Mouse (Mus musculus): Measurements from ENCODE around the gene Gucy1b2. TPM values are rescaled to one million over a fixed set of nuclear protein-coding genes. Genes with fewer than 3 reads are reported as not detected.
A peak's percentile ranks its signal among the peaks of the same experiment; 100 is the strongest.

The Gucy1b2 gene
- polyA plus RNA-seq, 1 experiment from 2014 or later: 0.21 TPM

DNA sequence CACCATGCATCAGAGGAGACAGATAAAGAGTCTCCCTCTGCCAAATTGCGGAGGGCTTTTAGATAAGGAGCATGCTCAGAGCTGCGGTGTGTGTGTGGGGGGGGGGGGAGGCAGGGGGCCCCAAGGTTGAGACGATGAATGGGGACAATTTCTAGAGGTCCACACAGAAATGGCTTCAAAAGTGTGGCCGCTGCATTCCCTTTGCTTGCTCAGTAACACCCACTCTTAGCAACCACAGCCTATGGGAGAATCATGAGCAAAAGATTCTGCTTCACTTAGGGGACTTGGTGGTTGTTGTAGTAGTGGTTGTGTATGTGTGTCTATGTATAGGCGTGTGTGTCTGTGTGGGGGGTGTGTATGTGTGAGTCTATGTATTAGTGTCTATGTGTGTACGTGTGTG lies 75.5 kb downstream of the Gucy1b2 start:
- H3K27ac ChIP-seq: no peak overlapping the region
- no peak for DNase-seq (ENCODE audit: low spot score)
- no peaks in the 10 kb centered on the region for H3K4me1 ChIP-seq
- no peaks in the 10 kb centered on the region for H3K27me3 ChIP-seq (ENCODE audit: low read depth, poor library complexity, severe bottlenecking)
- 83% methylated on average over 6 of the region's 6 CpGs for WGBS
- peaks cover 13% of the 10 kb centered on the region for H3K36me3 ChIP-seq
- no peak overlapping the region for H3K4me3 ChIP-seq
- no peaks in the 10 kb centered on the region for H3K9me3 ChIP-seq (replicated peaks)

DNA sequence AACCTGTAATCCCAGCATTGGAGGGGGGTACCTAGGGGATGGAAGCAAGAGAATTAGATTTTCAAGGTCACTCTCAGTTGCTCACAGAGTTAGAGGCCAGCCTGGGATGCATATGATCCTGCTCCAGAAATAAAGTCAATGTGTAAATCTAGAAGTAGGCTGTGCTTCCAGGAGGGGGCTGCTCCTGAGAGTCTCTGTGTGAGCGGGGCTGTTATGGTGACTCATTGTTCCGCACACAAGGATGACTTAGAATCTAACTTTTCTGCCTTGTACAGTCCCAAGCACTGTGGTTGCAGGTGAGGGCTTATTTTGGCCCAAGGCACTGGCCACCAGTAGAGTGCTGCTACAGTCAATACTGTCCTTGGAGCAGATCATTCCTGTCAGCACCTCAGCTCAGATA lies 76.7 kb downstream of the Gucy1b2 start:
- H3K9me3 ChIP-seq (replicated peaks): no peaks in the 10 kb centered on the region
- H3K4me1 ChIP-seq: no peaks in the 10 kb centered on the region
- H3K27me3 ChIP-seq (ENCODE audit: low read depth, poor library complexity, severe bottlenecking): no peaks in the 10 kb centered on the region
- peaks cover 14% of the 10 kb centered on the region for H3K36me3 ChIP-seq
- no peak overlapping the region for H3K27ac ChIP-seq
- DNase-seq (ENCODE audit: low spot score): no peak
- H3K4me3 ChIP-seq: no peak overlapping the region
- WGBS: 93% methylated on average over 2 of the region's 2 CpGs

DNA sequence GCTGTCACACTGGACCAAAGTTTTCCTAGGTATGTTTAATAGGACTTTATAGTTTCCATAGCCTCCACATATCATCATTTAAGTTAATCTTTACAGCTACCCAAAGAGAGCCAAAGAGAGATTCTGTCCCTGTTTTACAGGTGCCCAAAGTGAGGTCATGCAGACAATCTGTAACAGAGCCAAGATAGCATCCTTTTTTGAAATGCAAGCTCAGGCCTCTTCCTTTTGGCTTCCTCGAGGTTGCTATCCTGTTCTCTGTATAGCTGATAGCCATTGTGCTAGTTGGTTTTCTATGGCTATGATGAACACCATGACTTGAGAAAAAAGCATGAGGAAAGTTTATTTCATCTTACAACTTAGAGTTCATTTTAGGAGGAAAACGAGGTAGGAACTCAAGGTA lies 80.0 kb downstream of the Gucy1b2 start:
- no peak for DNase-seq (ENCODE audit: low spot score)
- no peak overlapping the region for H3K27ac ChIP-seq
- no peak overlapping the region for H3K4me3 ChIP-seq
- H3K36me3 ChIP-seq: peaks cover 20% of the 10 kb centered on the region
- no peaks in the 10 kb centered on the region for H3K9me3 ChIP-seq (replicated peaks)
- no peaks in the 10 kb centered on the region for H3K4me1 ChIP-seq
- 84% methylated on average over 2 of the region's 2 CpGs for WGBS
- no peaks in the 10 kb centered on the region for H3K27me3 ChIP-seq (ENCODE audit: low read depth, poor library complexity, severe bottlenecking)

DNA sequence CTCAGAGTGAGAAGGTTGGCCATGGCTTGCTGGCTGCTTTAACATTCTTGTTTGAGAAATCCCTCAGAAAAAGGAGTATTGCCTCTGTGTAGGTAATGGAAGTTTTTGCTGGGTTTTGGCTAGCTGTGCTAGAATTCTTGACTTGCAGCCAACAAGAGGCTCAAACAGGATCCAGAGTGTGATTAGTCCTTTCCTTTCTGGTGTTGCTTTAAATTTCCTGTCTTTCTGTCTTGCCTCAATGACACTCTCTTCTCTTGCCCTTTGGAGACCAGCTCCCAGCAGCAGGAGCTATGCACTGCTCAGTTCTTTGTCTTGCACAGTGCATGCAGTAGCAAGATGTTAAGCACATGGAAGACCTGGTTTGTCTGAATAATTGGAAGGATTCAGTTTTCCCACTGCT lies 80.4 kb downstream of the Gucy1b2 start:
- H3K36me3 ChIP-seq: peaks cover 20% of the 10 kb centered on the region
- no peaks in the 10 kb centered on the region for H3K27me3 ChIP-seq (ENCODE audit: low read depth, poor library complexity, severe bottlenecking)
- no peaks in the 10 kb centered on the region for H3K9me3 ChIP-seq (replicated peaks)
- H3K4me1 ChIP-seq: no peaks in the 10 kb centered on the region
- no peak overlapping the region for H3K27ac ChIP-seq
- no peak overlapping the region for H3K4me3 ChIP-seq
- no peak for DNase-seq (ENCODE audit: low spot score)

DNA sequence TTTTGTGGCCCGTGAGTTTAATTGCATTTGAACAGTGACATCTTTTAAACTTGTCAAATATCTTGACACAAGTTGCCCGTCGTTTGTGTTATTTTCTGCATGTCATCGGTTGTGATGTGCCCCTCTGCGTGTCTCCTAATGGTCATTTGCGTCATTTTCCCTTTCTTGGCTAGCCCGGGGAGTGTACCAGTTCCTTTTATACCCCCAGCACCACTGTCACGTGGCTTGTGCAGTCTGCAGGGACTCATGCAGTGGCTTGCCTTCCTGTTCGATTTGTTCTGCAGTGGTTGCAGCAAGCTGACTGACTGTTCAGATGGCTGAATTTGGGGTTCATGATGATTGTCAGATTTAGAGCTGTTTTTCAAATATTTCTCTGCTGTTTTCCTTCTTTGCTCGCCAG lies 82.1 kb downstream of the Gucy1b2 start:
- no peaks in the 10 kb centered on the region for H3K4me1 ChIP-seq
- WGBS: 83% methylated on average over 10 of the region's 10 CpGs
- no peaks in the 10 kb centered on the region for H3K9me3 ChIP-seq (replicated peaks)
- no peak overlapping the region for H3K27ac ChIP-seq
- no peak for DNase-seq (ENCODE audit: low spot score)
- peaks cover 33% of the 10 kb centered on the region for H3K36me3 ChIP-seq
- no peaks in the 10 kb centered on the region for H3K27me3 ChIP-seq (ENCODE audit: low read depth, poor library complexity, severe bottlenecking)
- no peak overlapping the region for H3K4me3 ChIP-seq

DNA sequence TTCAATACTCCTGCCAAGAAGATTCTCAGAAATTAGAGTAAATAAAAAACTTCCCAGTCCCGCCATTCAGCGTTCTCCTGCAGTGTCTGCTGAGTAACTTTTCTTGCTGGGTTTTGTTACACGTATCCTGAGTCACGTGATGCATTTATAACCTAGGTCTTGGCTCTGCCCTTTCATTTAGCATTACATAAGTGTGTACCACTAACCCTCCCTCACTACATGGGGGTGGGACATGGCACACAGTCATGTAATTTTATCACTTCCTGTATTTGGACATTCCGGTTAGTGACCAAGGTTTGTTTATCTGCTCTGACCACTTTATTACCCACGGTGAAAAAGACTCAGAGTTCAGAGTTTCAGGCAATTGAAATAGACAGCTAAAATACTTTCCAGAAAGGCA lies 85.3 kb downstream of the Gucy1b2 start:
- DNase-seq (ENCODE audit: low spot score): no peak

DNA sequence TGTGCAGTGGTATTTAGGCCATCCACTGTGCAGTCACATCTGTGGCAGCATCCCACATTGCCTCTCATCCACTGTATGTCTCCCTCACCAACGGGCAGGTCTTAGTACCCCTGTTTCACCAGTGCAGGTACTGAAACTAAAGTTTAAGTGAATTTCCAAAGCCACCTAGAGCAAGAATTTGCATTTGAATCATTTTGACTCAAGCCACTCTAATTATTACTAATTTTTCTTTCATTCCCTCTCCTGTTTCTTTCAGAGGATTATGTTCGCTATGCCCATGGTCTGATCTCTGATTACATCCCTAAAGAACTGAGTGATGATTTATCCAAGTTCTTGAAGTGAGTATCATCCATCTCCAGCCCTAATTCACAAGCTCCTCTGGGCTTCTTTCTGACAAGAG lies 92.3 kb downstream of the Gucy1b2 start:
- H3K4me3 ChIP-seq: no peak overlapping the region
- H3K27me3 ChIP-seq (ENCODE audit: low read depth, poor library complexity, severe bottlenecking): no peaks in the 10 kb centered on the region
- H3K27ac ChIP-seq: no peak overlapping the region
- 96% methylated on average over 2 of the region's 2 CpGs for WGBS
- no peaks in the 10 kb centered on the region for H3K9me3 ChIP-seq (replicated peaks)
- H3K4me1 ChIP-seq: peaks cover 11% of the 10 kb centered on the region; the same call in 1 of the 2 replicates
- H3K36me3 ChIP-seq: peaks cover 67% of the 10 kb centered on the region
- DNase-seq (ENCODE audit: low spot score): no peak

More for the DNA sequence above, 85.3 kb downstream of the Gucy1b2 start:
- Histone ChIP-seq H3K9me3 (replicated peaks) (no peaks in the 10 kb centered on the region), H3K36me3 (peaks cover 47% of the 10 kb centered on the region), H3K27ac (no peak overlapping the region), H3K4me3 (no peak overlapping the region), H3K27me3 (ENCODE audit: low read depth, poor library complexity, severe bottlenecking) (no peaks in the 10 kb centered on the region), H3K4me1 (no peaks in the 10 kb centered on the region)
- 71% methylated on average over 6 of the region's 6 CpGs for WGBS

DNA sequence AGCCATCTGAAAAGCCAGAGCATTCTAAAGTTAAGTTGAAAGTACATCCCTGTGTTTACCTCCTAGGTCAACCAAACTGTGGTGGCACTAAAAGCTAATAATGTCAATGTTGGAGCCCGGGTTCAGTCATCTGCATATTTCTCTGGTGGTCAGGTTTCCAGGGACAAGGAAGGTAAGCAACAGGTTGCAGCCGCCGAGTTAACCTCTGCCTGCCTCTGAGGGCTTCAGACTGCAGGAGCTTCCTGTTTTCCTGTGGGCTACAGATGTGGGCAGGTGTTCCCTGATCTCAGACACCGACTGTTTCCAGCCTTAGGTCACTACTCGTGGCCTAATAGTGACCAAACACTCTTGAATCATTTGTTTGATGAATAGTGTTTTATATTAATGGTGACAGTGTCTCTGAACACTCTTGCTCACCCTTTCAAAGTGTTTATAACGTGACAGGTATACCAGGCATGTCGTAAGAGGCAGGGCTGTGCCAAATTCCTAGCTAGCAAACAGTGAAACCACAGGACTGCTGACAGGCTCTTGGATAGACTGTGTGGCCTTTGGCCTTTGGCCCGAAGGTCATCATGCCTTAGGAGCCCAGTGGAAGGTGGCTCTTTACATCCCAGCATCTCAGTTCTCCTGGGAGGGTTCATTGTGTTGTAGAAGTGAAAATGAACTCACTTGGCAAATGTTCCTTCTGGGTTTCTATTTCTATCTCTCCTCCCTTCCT lies 94.7 kb downstream of the Gucy1b2 start:
- 53% methylated on average over 8 of the region's 8 CpGs for WGBS
- Histone ChIP-seq H3K27ac (no peak overlapping the region), H3K36me3 (peaks cover 51% of the 10 kb centered on the region), H3K4me1 (peaks cover 11% of the 10 kb centered on the region; the same call in 1 of the 2 replicates), H3K4me3 (no peak overlapping the region), H3K27me3 (ENCODE audit: low read depth, poor library complexity, severe bottlenecking) (no peaks in the 10 kb centered on the region), H3K9me3 (replicated peaks) (no peaks in the 10 kb centered on the region)
- peak; percentile 46 for DNase-seq (ENCODE audit: low spot score)

DNA sequence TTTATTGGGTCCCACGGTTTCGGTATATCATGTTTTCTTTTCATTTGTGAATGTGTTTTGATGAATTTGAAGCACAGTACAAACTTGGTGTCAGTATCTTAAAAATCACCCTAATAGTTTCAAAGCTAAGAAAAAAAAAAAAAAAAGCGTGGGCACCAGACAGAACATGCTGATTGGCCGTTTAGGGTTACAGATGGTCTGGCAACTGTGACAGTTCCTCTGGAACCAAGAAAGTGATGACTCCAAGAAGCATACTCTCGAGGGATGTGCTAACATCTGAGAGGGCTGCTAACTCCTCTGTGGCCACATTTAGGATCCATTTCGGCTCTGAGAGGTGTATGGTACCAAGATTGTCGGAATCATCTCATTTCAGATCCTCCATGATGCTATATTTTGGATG lies 100.9 kb downstream of the Gucy1b2 start:
- 86% methylated on average over 7 of the region's 7 CpGs for WGBS
- Histone ChIP-seq H3K27me3 (ENCODE audit: low read depth, poor library complexity, severe bottlenecking) (no peaks in the 10 kb centered on the region), H3K4me3 (no peak overlapping the region)

DNA sequence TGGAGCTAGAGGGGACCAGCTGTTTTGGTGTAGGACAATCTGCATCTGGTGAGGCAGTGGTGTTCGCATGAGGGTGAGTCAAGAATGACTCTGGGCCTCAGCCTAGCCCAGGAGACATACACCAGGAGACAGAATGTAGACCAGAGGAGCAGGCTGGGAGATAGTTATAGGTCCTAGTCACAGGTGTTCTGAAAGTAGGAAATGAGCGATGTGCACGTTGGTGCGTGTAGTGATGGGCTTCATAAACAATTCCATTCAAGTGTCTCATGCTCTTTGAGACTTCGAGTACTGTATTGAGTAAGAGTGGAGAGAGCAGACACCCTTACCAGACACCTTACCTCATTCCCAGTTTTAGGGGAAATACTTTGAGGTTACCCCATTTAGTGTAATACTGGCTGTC lies 102.3 kb downstream of the Gucy1b2 start:
- no peak overlapping the region for H3K4me3 ChIP-seq
- no peak overlapping the region for H3K27ac ChIP-seq
- peaks cover 6% of the 10 kb centered on the region; the same call in 1 of the 2 replicates for H3K4me1 ChIP-seq
- H3K27me3 ChIP-seq (ENCODE audit: low read depth, poor library complexity, severe bottlenecking): no peaks in the 10 kb centered on the region
- H3K9me3 ChIP-seq (replicated peaks): no peaks in the 10 kb centered on the region
- WGBS: 93% methylated on average over 5 of the region's 5 CpGs
- H3K36me3 ChIP-seq: peaks cover 21% of the 10 kb centered on the region
- DNase-seq (ENCODE audit: low spot score): no peak

More for the DNA sequence above, 100.9 kb downstream of the Gucy1b2 start:
- Histone ChIP-seq H3K36me3 (peaks cover 17% of the 10 kb centered on the region), H3K27ac (no peak overlapping the region), H3K9me3 (replicated peaks) (no peaks in the 10 kb centered on the region), H3K4me1 (no peaks in the 10 kb centered on the region)
- no peak for DNase-seq (ENCODE audit: low spot score)

DNA sequence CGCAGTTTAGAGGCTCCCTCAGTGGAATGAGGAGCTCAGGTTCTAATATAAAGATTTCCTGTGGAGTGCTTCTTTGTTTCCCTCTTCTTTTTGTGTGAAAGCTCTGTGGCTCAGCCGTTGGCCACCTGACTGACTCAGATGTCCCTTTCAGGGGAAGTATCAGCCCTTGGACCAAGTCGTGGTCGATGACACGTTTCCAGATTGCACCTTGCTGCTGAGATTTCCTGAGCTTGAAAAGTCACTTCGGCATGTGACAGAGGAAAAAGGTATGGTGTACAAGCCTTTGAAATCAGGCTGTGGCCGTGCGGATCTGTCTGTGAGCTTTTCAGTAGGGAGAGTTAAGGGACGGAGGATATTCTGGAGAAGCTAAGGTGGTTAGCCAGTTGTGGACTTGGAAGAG lies 102.7 kb downstream of the Gucy1b2 start:
- DNase-seq (ENCODE audit: low spot score): no peak
- WGBS: 92% methylated on average over 9 of the region's 9 CpGs
- H3K27ac ChIP-seq: no peak overlapping the region
- peaks cover 6% of the 10 kb centered on the region; the same call in 1 of the 2 replicates for H3K4me1 ChIP-seq
- no peaks in the 10 kb centered on the region for H3K9me3 ChIP-seq (replicated peaks)
- H3K36me3 ChIP-seq: peaks cover 23% of the 10 kb centered on the region
- H3K4me3 ChIP-seq: no peak overlapping the region
- no peaks in the 10 kb centered on the region for H3K27me3 ChIP-seq (ENCODE audit: low read depth, poor library complexity, severe bottlenecking)

DNA sequence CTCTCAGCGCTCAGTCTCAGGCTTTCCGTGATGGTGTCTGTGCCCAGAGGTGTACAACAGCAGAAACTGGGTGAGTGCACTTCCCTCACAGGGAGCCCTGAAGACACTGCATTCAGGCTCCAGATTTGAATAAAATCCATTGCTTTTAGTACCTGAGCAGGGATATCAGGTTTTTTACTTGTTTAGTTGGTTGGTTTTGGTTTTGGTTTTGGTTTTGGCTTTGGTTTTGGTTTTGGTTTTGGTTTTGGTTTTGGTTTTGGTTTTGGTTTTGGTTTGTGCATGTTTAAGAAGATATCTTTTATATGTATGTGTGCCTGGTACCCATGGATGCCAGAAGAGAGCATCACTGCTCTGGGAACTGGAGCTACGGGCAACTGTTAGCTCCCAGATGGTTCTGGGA lies 105.2 kb downstream of the Gucy1b2 start:
- no peak overlapping the region for H3K4me3 ChIP-seq
- peaks cover 6% of the 10 kb centered on the region; the same call in 1 of the 2 replicates for H3K4me1 ChIP-seq
- peaks cover 25% of the 10 kb centered on the region for H3K36me3 ChIP-seq
- no peaks in the 10 kb centered on the region for H3K27me3 ChIP-seq (ENCODE audit: low read depth, poor library complexity, severe bottlenecking)
- no peaks in the 10 kb centered on the region for H3K9me3 ChIP-seq (replicated peaks)
- H3K27ac ChIP-seq: no peak overlapping the region
- no peak for DNase-seq (ENCODE audit: low spot score)
- whole genome bisulfite sequencing: 90% methylated on average over 3 of the region's 3 CpGs

DNA sequence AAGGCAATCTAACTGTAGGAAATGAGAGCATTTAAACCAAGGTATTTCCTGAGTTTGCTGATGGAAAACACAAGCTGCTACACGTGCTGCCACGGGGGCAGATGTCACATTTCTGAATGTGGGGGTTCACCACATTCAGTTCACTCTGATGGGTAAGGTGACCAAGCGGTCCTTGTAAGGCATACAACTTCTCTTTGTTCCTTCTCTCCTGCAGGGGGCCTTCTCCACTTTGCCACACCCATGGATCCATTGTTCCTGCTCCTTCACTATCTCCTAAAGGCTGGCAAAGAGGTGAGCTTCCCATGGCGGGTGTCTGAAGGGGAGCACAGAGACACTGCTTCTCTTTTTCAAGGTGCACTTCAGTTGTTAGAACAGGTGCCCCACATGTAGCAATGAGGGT lies 105.9 kb downstream of the Gucy1b2 start:
- no peaks in the 10 kb centered on the region for H3K27me3 ChIP-seq (ENCODE audit: low read depth, poor library complexity, severe bottlenecking)
- no peaks in the 10 kb centered on the region for H3K9me3 ChIP-seq (replicated peaks)
- DNase-seq (ENCODE audit: low spot score): no peak
- no peak overlapping the region for H3K4me3 ChIP-seq
- peaks cover 25% of the 10 kb centered on the region for H3K36me3 ChIP-seq
- no peak overlapping the region for H3K27ac ChIP-seq
- peaks cover 6% of the 10 kb centered on the region; the same call in 1 of the 2 replicates for H3K4me1 ChIP-seq
- 85% methylated on average over 4 of the region's 4 CpGs for WGBS

DNA sequence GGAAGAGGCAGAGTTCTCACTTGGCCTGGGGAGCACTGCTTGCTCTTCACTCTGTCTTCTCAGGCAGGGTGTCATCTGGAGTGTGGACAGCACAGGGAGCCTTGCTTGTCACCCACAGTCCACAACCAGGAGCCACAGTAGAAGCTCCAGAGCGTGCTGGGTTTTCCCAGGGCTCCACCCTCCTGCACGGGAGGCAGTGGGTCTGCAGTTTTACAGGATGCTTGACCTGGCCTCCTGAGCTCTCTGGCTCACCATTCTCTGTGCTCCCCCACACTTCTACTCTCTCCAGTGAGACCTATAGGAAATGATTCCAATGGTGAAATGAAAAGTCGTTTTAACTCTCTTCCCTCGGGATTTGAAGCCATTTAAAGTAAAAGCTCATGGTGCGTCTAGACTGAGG lies 106.3 kb downstream of the Gucy1b2 start:
- no peak for DNase-seq (ENCODE audit: low spot score)
- Histone ChIP-seq H3K27ac (no peak overlapping the region; the same call in 1 of the 2 replicates), H3K4me3 (no peak overlapping the region), H3K36me3 (peaks cover 25% of the 10 kb centered on the region), H3K27me3 (ENCODE audit: low read depth, poor library complexity, severe bottlenecking) (no peaks in the 10 kb centered on the region), H3K4me1 (peaks cover 6% of the 10 kb centered on the region; the same call in 1 of the 2 replicates), H3K9me3 (replicated peaks) (no peaks in the 10 kb centered on the region)
- WGBS: 76% methylated on average over 5 of the region's 5 CpGs
